In the genomic region with DNA sequence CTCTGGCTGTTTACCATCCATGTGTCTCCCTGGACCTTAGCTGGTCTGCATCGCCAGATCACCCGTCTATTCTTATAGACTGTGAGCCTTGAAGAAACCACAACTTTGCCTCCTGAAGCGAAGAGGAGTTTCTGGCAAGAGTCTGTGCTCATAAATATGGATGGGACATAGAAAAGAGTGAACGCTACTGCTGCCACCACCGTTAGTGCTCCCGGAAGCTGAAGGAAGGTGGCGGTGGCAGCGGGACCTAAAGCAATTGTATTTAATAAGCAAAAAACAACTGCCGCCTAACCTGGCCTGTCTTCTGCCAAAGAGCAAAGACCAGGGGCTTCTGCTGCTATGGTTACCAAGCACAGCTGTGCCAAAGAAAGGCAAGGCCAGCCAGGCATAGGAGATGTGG, we compare ENCODE assay signal across 13 mouse cellular contexts. TPM values are rescaled to one million over a fixed set of nuclear protein-coding genes. Genes with fewer than 3 reads are reported as not detected.
A peak's percentile ranks its signal among the peaks of the same experiment; 100 is the strongest.
DNase-seq lines count a peak whose midpoint lies in the region; ATAC-seq and TF ChIP-seq lines count a peak whose summit lies in the region.
"Had no signal": no experiment of that assay in that cellular context is flagged by ENCODE, and none has a peak within 500 bp of the region (broad histone marks: within the 10 kb centered on the region; RNA-seq: fewer than 3 reads in every experiment).

No protein-coding gene starts in this region.

- no peaks in the 10 kb centered on the region for H3K36me3 ChIP-seq in heart, embryonic 13.5 days
- H3K36me3 ChIP-seq in forebrain, postnatal 0 days (ENCODE audit: insufficient read depth) = no peaks in the 10 kb centered on the region
- no peaks in the 10 kb centered on the region for H3K36me3 ChIP-seq in midbrain, embryonic 10.5 days

- intact Hi-C loops in heart, postnatal 36 days (cut with DNase I) = loop anchor here (2.0 kb wide), 1 partner anchor 53 kb away; no protein-coding TSS in a partner anchor

- no peak for ATAC-seq in heart, embryonic 13.5 days (ENCODE audit: extremely low read depth, insufficient number of reproducible peaks, low FRiP score, low TSS enrichment)
- ATAC-seq in forebrain, postnatal 0 days = no peak

- H3K27ac ChIP-seq in heart, embryonic 13.5 days (replicated peaks) = 0 out of 2 replicates have a peak overlapping the region, but pooled peaks have one; percentile 98
- peak overlapping the region; percentile 73 for H3K27ac ChIP-seq in cortical plate, adult 2 months (ENCODE audit: insufficient read depth, low read length)
- H3K27ac ChIP-seq in forebrain, postnatal 0 days (ENCODE audit: low read depth, low read length) = peak overlapping the region; percentile 31; the same call in 1 of the 2 replicates
- peak overlapping the region; percentile 99 for H3K27ac ChIP-seq in midbrain, embryonic 10.5 days (replicated peaks)
- H3K27ac ChIP-seq: macrophage had no signal

- 93% methylated on average over 9 of the region's 9 CpGs for WGBS in heart, embryonic 13.5 days
- 22% methylated on average over 9 of the region's 9 CpGs for WGBS in forebrain, postnatal 0 days
- WGBS in midbrain, embryonic 10.5 days = 82% methylated on average over 9 of the region's 9 CpGs

- no peak overlapping the region for H3K4me2 ChIP-seq in heart, embryonic 13.5 days
- H3K4me2 ChIP-seq in forebrain, postnatal 0 days (ENCODE audit: low read depth) = no peak overlapping the region

- no peak overlapping the region for H3K4me3 ChIP-seq in heart, embryonic 13.5 days
- H3K4me3 ChIP-seq in cortical plate, adult 2 months (ENCODE audit: insufficient read depth, low read length) = no peak overlapping the region
- no peak overlapping the region for H3K4me3 ChIP-seq in forebrain, postnatal 0 days (ENCODE audit: low read depth, low read length)
- H3K4me3 ChIP-seq in midbrain, embryonic 10.5 days = no peak overlapping the region

- TF ChIP-seq CTCF in cortical plate, adult 2 months (IDR thresholded peaks at IDR 0.05; ENCODE audit: extremely low read depth, insufficient read depth, low read length) = no peak
- TF ChIP-seq CTCF in forebrain, postnatal 0 days (IDR thresholded peaks at IDR 0.05; ENCODE audit: low read depth) = no peak

- H3K27me3 ChIP-seq in heart, embryonic 13.5 days (replicated peaks) = no peaks in the 10 kb centered on the region
- no peaks in the 10 kb centered on the region for H3K27me3 ChIP-seq in forebrain, postnatal 0 days (ENCODE audit: insufficient read depth, low read length)
- no peaks in the 10 kb centered on the region for H3K27me3 ChIP-seq in midbrain, embryonic 10.5 days (ENCODE audit: low read depth, poor library complexity, severe bottlenecking)

- peaks cover 63% of the 10 kb centered on the region for H3K4me1 ChIP-seq in heart, embryonic 13.5 days
- peaks cover 22% of the 10 kb centered on the region for H3K4me1 ChIP-seq in cortical plate, adult 2 months (ENCODE audit: control insufficient read depth, insufficient read depth, low read length)
- H3K4me1 ChIP-seq in forebrain, postnatal 0 days (ENCODE audit: insufficient read depth) = peaks cover 47% of the 10 kb centered on the region
- H3K4me1 ChIP-seq in midbrain, embryonic 10.5 days = peaks cover 100% of the 10 kb centered on the region

- no peak overlapping the region for H3K9ac ChIP-seq in heart, embryonic 13.5 days
- H3K9ac ChIP-seq in forebrain, postnatal 0 days = no peak overlapping the region

- no peak for DNase-seq in heart, postnatal 36 days
- DNase-seq in forebrain, postnatal 0 days = no peak
- DNase-seq in midbrain, embryonic 10.5 days (ENCODE audit: low spot score) = no peak
- no peak for DNase-seq in thymus, postnatal 25 days
- no peak for DNase-seq in MN1 (ENCODE audit: low spot score)
- DNase-seq in urinary bladder, postnatal 25 days (ENCODE audit: low spot score) = no peak
- DNase-seq: cerebellum, adult 11-12 months; gastrocnemius, postnatal 25 days; heart, postnatal 14 days; thymus, postnatal 14 days had no signal

- H3K9me3 ChIP-seq in heart, embryonic 13.5 days = 0 out of 2 replicates have a peak, but pooled peaks cover 4% of the 10 kb centered on the region
- no peaks in the 10 kb centered on the region for H3K9me3 ChIP-seq in forebrain, postnatal 0 days (ENCODE audit: low read length)
- H3K9me3 ChIP-seq in midbrain, embryonic 10.5 days (replicated peaks) = no peaks in the 10 kb centered on the region

- no peak for TF ChIP-seq POLR2A in cortical plate, adult 2 months (IDR thresholded peaks at IDR 0.05; ENCODE audit: extremely low read depth, insufficient read depth, low read length)

RNA-seq across cellular contexts. Expression of gene Cstad, which starts 59.3 kb away (rescaled TPM):
- 2.1 and 2.4 TPM in 2 replicates for polyA plus RNA-seq in heart, embryonic 13.5 days (2015; fragmentation: Nextera tagmentation; extraction: Ambion mirVana)
- total RNA-seq in heart, postnatal 36 days (2021) = 1 to 10 TPM; 1.5 to 2.3 TPM
- polyA plus RNA-seq in cortical plate, adult 2 months (2012; rRNA removed) = 5.3 and 6.4 TPM in 2 replicates
- total RNA-seq in forebrain, postnatal 0 days (2014; rRNA removed) = 3.8 and 4.1 TPM in 2 replicates
- polyA plus RNA-seq in forebrain, postnatal 0 days (2015; fragmentation: Nextera tagmentation; extraction: Ambion mirVana) = 0.65 and 1.2 TPM in 2 replicates
- 0.20 and 0.34 TPM in 2 replicates for polyA plus RNA-seq in midbrain, embryonic 10.5 days (2016; fragmentation: Nextera tagmentation; extraction: Ambion mirVana)

Comparison
In these comparisons a context has a peak if more than half of its experiments do, and no peak if none do; other contexts are left out.
1. H3K27ac ChIP-seq: peak in every context shown above with its lines; median percentile 99 in midbrain, embryonic 10.5 days; 98 in heart, embryonic 13.5 days; 73 in cortical plate, adult 2 months; 31 in forebrain, postnatal 0 days.